Mouse (Mus musculus): ENCODE measurements at regions not wholly inside any gene's neighbourhood (a gene's known extent, or its start where the extent isn't known, plus 50 kb on each side); places are given as distances from the start of the nearest gene placed in this dataset.

DNA sequence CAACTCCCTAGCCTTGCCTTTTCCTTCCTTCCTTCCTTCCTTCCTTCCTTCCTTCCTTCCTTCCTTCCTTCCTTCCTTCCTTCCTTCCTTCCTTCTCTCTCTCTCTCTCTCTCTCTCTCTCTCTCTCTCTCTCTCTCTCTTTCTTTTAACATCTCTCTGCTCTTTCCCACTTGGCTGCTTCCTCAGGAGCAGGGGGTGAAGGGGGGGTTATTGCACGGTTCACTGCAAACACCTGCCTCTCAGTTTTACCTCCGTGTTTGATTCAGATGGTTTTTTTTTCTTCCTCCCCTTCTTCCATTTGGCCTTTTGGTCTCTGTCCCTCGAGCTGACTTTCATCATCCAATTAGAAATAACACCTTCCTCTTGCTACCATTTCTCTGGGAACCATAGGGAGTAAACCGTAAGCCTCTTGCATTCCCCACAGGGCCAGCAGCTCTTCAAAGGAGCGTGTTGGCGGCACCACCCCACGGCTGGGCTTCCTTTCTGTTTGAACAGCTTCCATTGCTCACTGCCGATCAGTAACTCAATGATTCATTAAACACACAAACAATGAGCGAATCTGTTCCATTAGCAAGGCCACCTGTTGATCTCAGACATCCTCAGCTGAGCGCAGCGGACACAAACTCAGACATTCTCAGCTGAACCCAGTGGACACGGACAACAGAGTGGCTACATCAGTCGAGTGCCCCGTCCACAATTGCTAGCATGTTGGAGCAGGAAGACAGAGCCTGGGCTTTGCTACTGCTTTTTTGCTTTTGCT is 318.4 kb upstream of the Gm15217 start:
- intact Hi-C loops (cut with DNase I; ENCODE audit: low total_unique reads) = no loop called here

DNA sequence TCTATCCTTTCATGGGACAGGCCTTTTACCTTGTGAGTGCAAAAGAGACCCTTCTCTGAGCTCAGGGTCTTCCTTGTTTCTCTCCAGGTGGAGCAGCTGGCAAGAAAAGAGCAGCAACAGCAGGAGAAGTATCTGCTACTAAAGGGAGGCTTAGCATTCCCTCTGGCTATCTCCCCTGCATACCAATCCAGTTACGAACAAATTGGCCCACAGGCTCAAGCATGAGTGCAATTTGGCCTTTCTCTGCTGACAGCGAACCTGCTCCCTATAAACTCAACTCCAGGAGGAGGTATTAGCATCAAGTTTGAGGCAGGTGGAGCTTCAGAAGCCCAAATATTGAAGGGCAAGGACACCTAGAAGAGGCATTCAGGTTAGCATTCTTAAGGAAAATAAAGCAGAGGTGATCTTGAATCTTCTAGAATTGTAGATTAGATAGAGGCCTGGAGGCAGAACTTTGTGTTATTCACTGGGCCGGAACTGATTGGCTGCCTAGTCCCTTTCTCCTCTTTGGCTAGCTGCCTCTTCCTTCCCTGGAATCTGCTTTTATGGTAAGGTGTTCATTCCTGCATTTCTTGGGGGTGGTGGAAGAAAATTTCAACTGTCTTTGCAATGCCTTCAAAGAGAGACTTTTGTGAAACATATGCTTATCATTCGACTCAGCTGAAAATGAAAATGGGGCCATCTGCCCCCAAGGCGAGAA is 312.0 kb upstream of the Gm15217 start:
- no peak for DNase-seq
- intact Hi-C loops (cut with DNase I; ENCODE audit: low total_unique reads) = no loop called here

More for the DNA sequence above, 318.4 kb upstream of the Gm15217 start:
- DNase-seq = no peak

DNA sequence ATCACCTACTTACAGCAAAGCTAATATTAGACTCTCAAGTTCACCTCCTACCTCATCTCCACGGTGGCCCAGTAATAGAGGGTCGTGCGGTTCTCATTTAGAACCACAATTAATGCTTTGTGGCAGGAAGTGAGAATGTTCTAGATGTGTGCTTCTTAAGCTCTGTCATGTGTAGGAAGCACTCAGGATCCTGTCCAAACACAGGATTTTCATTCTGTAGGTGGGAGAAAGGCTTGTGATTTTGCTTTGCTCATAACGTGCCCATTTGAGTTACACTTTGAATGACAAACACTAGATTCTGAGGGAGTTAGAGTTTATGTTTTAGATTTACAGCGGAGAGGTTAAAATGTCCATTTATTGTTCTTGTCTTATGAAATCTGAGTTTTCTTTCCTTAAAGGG is 308.0 kb upstream of the Gm15217 start:
- DNase-seq = no peak
- intact Hi-C loops (cut with DNase I; ENCODE audit: low total_unique reads) = no loop called here

DNA sequence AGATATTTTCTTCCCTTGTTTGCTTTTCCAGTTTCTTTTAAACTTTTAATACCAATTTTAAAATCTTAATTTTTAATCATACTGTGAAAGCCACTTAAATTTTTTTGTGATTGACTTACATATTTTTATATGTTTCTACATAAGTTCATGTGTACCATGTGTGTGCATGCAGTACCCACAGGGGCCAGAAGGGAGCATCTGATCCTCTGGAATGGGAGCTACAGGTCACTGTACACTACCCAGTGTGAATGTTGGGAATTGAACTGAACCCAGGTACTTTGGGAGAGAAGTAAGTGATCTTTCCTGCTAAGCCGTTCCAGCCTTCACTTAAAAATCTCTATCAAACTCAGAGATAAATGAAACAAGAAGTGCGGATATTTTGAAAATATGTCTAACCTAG is 302.5 kb upstream of the Gm15217 start:
- no peak for DNase-seq

DNA sequence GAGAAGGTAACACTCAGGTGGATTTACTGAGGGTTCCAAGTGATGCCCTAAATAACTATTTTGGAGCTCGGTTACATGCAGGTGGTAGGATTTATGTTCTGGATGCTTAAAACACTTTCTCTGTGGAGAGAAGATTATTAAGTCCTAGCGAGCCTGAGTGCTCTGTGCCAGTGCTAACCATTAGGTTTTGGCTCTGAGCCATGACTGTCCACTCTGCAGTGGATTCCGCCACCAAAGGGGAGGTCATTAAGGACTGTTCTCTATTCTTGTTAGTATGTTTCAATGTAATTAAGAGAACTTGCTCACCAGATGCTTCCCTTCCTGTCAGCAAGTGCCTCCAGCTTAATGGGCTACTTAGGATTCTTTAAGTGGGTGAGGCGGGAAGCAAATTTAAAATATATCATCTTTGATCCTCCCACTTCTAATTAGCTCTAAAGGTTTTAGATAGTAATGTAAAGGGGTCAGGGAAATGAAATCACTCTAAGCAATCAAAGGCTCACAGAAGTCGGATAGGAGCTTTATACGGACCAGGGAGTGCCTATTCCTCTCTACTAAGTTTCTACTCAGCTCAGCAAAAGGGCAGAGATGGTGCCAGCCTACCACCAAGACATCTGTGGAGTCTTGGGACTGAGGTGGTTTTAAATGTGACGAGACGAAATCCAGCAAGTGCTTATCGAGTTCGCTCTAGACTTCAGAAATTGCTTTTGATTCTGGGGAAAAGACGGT is 301.6 kb upstream of the Gm15217 start:
- intact Hi-C loops (cut with DNase I; ENCODE audit: low total_unique reads) = no loop called here
- DNase-seq = no peak

More for the DNA sequence above, 302.5 kb upstream of the Gm15217 start:
- intact Hi-C loops (cut with DNase I; ENCODE audit: low total_unique reads) = no loop called here

DNA sequence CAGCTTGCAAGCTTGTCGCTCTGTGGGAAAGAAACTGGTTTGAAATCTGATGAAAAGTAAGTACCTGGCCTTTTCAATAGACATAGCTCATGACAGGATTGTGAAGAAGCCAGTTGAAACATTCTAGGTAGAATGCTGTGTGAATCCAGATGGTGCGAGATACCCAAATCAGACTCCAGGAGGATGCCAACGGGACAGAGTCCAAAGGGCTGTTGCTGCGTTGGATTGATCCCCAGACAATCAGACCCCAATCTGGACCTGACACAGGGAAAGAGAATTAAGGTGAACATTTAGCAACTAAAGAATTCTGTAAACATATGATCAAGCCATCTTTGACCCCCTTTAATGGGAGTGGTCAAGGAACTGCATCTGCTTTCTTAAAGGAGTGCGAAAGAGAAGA is 296.6 kb upstream of the Gm15217 start:
- intact Hi-C loops (cut with DNase I; ENCODE audit: low total_unique reads) = no loop called here

DNA sequence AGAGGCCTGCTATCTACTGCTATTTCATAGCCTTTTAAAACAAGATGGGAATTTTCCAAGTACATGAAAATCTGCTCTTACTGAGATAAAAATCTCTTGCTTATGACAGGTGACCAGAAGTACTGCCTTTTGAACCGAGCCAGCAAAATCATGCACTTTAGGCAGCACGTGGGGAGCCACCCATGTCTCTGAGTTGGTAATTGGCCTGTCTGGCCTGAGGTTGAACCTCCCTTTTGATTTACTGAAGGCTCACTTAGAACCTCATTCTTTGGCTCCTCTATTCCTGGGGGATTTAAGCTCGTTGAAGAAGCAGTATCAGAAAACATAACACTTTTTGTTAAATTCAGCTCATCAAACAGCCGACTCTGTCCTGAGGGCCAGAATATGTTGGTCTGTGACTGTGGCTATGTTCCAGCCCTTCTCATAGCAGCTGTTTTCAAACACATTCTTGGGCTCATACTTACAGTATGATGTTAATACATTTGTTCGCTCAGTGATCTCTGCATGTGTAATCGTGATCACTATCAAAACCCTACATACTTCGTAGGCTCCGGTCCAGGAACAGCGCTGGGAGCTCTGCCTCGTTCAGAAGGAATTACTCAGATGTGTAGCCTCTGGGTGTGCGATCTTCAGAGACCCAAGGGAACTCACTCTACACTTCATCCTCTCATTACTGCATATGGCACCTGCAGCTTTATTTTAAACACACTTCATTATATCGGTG is 290.1 kb upstream of the Gm15217 start:
- intact Hi-C loops (cut with DNase I; ENCODE audit: low total_unique reads) = no loop called here
- peak; percentile 30 for DNase-seq

More for the DNA sequence above, 296.6 kb upstream of the Gm15217 start:
- no peak for DNase-seq

DNA sequence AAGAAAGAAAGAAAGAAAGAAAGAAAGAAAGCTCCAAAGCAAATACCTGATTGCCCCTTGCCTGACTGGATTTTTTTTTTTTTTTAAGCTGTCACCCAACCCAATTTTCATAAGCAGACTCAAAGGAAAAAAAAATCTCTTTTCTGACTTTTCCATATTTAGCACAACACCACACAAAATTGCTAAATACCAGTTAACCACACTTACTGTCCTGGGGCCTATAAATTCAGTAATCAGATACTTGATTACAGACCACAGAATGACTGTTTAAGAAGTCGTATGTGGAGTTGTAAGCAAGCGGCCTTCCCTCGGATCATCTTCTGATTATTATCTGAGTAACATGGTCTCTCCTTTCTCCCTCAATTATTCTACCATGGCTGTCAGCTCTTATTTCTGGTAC is 263.3 kb upstream of the Gm15217 start:
- intact Hi-C loops (cut with DNase I; ENCODE audit: low total_unique reads) = no loop called here
- no peak for DNase-seq

DNA sequence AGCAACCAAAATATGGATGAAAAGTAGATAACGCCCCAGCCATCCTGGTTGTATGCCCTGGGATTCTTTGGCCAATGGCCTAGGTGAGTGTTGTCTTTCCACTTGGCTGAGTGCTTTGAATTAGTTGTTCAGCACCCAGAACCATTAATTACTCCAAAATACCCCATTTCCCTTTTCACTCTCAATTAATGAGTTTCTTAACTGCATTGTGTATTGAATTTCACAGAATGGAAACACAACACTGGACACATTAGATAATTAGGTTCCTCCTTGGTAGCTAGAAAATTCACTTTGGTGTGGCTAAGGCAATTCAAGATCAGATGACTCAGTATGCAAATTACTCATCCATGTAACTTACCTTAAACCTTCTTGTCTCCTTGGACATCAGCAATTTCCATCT is 252.7 kb upstream of the Gm15217 start:
- intact Hi-C loops (cut with DNase I; ENCODE audit: low total_unique reads) = no loop called here
- DNase-seq = no peak

DNA sequence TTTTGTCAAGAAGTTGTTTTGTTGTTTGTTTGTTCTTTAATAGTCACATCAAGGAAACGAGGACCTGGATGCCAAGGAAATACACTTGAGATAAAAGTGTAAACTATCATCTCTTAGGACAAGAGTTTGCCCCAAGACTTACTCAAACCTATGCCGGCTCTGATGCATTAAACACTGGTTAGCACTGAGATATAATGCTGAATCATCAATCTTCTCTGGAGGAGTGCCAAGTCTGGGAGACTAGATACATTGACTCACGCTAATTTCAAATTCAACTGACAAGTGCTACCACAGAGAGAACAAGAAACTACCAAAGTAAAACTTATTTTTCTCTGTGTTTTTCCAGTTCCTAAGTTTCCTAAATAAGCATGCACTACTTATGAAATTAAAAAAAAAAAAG is 249.5 kb upstream of the Gm15217 start:
- intact Hi-C loops (cut with DNase I; ENCODE audit: low total_unique reads) = no loop called here
- DNase-seq = no peak

DNA sequence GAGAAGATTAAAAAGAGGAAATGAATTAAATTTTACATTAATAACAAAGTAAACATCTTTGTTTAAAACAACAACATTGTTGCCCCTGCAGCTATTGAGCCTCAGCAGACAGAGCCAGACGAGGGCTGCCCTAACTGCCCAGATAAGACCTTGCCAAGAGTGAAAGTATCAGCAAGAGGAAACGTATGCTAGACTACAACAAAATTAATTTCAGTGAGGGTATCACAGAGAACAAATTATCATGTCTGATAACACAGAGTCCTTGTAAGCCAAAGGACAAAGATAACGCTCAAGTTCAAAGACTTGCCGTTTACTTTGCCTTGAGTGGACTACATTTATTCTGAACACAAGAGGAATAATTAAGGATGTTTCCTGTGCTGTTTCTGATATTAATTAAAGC is 235.0 kb upstream of the Gm15217 start:
- no peak for DNase-seq
- intact Hi-C loops (cut with DNase I; ENCODE audit: low total_unique reads) = no loop called here

DNA sequence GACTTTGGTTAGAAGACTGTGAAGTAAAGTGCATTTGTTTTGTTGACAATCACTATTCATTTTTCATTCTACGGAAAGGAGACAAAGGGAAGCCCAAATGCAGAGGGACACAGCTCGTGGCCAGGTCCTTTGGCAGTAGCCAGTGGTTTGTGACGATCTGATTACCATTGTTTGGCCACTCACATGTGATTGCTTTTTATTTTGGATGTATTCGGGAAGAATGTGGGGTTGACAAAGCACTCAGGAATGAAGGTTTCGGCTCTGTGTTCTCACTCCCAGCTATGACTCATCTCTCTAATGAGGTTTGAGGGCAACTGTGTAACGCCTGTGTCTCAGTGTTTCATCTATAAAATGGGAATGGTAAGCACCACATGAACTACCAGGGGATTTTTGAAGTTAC is 234.5 kb upstream of the Gm15217 start:
- intact Hi-C loops (cut with DNase I; ENCODE audit: low total_unique reads) = no loop called here
- DNase-seq = no peak

DNA sequence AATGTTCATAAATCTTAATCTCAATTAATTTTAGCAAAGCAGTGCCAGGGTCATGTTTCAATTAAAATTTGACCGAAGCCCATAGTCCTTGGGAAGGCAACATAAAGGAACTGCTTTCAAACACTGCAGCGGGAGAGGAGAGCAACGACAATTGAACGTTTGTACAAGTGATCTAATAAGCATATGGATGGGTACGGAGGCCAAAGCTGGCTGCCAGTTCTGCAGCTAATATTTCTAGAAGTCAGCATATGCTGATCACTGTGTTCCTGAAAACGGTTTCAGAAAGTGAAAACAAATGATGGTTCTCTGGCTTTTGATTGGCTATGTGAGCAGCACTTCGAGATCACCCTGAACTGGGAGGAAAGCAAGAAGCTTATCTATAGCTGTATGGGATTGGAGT is 233.6 kb upstream of the Gm15217 start:
- DNase-seq = no peak
- intact Hi-C loops (cut with DNase I; ENCODE audit: low total_unique reads) = no loop called here

DNA sequence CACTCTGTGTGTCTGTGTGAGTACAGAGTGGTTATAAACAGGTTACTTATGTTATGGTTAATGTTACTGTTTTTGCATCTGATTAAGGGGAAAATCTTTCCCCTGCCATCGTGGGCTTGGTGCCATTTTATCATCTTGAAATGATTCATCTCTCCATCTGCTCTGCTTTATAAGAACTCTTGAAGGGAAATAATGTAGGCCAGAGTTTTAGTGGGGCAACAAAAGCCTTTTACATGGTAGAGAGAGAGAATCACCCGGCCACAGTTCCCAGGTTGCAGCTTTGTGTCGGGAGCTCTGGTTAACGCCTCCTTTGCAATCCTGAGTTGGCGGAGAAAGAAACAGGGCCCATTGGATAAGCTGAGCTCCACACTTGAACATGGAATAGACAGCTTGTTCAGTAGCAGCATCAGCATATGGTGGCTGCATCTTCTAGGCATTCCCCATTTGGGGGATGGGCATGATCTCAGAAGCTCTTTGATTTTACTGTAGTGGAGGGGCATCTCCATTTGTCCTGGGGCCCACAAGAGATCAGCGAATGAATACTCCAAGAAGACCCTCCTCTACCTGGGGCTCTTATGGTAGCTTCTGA is 230.0 kb upstream of the Gm15217 start:
- no peak for DNase-seq
- intact Hi-C loops (cut with DNase I; ENCODE audit: low total_unique reads) = no loop called here

DNA sequence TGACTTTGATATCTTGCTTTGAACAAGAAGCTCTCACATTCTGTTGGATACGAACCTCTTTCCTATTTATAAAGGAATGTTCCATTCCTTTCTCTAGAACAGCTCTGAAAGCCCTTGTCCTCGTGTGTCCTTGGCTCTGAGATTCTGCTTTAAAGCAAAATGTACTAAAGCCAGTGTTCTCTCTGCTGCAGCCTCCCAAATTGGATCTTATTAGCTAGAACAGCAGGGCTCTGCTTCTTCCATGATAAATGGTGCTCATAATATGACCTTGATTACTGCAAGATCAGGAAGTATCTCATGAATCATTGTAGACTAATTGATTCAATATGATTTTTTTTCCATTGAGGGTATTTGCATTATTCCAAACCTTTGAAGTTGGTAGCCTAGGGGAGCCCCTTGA is 220.5 kb upstream of the Gm15217 start:
- intact Hi-C loops (cut with DNase I; ENCODE audit: low total_unique reads) = no loop called here
- no peak for DNase-seq

DNA sequence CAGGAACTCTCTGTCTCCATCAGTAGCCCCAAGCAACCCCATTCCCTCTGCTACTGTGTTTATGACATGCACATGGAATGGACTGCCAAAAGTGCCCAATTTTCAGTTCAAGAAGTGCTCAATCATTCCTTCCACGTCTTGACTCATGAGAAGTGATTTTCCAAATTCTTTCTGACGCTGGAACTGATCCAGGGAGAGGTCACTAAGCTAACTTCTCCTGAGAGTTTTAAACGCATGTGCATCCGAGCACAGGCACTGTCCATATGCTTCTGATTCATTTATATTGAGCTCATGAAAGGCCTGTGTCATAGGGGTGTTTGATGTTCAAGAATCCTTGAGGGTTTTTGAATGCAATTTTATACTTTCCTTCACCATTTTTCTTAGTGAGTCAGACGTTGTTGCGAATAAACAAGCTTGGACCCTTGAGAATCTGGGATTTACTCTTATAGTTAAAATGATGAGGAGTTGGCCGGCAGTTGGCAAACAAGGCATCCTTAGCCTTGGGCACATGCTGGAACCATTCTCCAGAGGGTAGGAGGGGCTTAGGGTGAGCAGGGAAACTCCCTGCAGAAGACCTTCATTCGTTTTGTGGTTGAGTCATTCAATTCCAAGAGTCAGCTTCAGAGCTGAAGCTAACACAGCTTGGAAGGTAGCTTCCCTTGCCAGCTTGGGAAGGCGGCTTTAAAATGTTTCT is 206.9 kb upstream of the Gm15217 start:
- DNase-seq = no peak
- intact Hi-C loops (cut with DNase I; ENCODE audit: low total_unique reads) = no loop called here

DNA sequence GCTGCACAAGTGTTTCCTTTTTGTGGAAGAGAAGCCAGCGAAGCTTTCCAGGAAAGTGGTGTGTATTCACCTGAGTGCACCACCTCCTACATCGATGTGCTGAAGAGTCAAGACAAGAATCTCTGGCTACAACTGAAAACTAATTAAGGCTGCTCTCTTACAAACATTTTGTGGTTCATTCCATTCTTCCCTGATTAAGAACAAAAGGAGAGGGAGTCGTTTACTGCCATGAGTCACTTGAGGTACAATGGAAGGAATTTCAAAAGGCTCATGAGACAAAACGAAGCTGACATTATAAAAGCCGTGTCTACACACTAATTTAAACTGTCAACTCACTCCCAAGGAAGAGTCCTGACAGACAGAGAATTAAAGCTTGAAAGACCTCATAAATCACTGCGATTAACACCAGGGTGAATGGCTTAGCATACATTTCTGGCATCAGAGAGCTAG is 206.3 kb upstream of the Gm15217 start:
- no peak for DNase-seq
- intact Hi-C loops (cut with DNase I; ENCODE audit: low total_unique reads) = no loop called here

DNA sequence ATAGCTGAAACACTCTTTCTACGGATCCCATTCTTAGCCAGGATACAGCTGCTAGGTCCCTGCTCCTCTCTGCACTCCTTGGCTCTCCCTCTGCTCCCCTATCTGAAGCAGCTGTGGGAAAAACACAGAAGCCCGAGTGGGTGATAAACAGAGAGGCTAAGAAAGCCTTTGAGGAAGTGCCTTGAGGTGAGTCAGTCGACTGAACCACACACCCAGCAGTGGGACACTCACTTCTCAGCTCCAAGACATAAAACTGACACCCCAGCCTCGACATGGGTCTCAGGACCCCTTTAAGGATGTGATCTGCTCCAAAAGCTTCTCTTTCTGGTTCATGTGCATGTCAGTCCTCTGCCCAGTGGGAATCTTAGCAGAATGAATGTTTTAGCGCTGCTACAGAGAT is 204.8 kb upstream of the Gm15217 start:
- no peak for DNase-seq
- intact Hi-C loops (cut with DNase I; ENCODE audit: low total_unique reads) = no loop called here

Measured in gastrocnemius, postnatal 14 days (tissue).